Mouse (Mus musculus) cerebellum, adult 2 months (tissue): Measurements from ENCODE around the gene Pla2g12a. TPM values are rescaled to one million over a fixed set of nuclear protein-coding genes. Genes with fewer than 3 reads are reported as not detected.
A peak's percentile ranks its signal among the peaks of the same experiment; 100 is the strongest.

Experiments used
- DNase-seq, 2 experiments: peaks; one replicate each; pipeline ENCODE4 v3.0.0; 2021
- H3K27ac ChIP-seq: fragments of 200-500 bp; 2 replicates; pipeline ENCODE4 v1.5.1; 2012; ENCODE audit warnings: low read length, control low read depth, inconsistent platforms; ENCODE audit not compliant: insufficient read depth
- H3K27me3 ChIP-seq: fragments of 200-500 bp; 2 replicates; pipeline ENCODE4 v1.6.1; 2012; ENCODE audit warnings: inconsistent platforms, mild to moderate bottlenecking, low read length, moderate library complexity; ENCODE audit not compliant: control insufficient read depth, insufficient read depth
- H3K4me1 ChIP-seq: fragments of 200-500 bp; 2 replicates; pipeline ENCODE4 v1.6.1; 2011; ENCODE audit warnings: low read length; ENCODE audit not compliant: control insufficient read depth, insufficient read depth
- H3K4me3 ChIP-seq: fragments of 200-500 bp; replicated peaks from 2 replicates; pipeline ENCODE3; 2011; ENCODE audit warnings: mild to moderate bottlenecking, low read depth, low read length, control low read depth; ENCODE audit not compliant: insufficient read depth
- CTCF ChIP-seq: fragments of 200-500 bp; IDR thresholded peaks from 2 replicates; pipeline ENCODE4 v1.5.1; 2011; ENCODE audit warnings: low read depth, mild to moderate bottlenecking, control low read depth, low read length, moderate library complexity, borderline replicate concordance; ENCODE audit not compliant: insufficient read depth
- POLR2A ChIP-seq: fragments of 200-500 bp; IDR thresholded peaks from 2 replicates; pipeline ENCODE4 v1.6.1; 2011; ENCODE audit warnings: low read length, control low read depth, borderline replicate concordance; ENCODE audit not compliant: insufficient read depth
- WGBS: fragments of 180-500 bp; shearing (Covaris S2); methylation state at CpG from one replicate; pipeline ENCODE4 v1.1.7; 2018; 5-methylcytosine and 5-hydroxymethylcytosine counted together
- polyA plus RNA-seq: library from polyadenylated mRNA; depleted of rRNA; stranded (reverse); fragments of >200 nt; gene quantifications from 2 replicates; pipeline ENCODE4 v1.2.3, GENCODE M21; 2012

Pla2g12a gene
- polyA plus RNA-seq, 1 experiment: 32.3 TPM

DNA sequence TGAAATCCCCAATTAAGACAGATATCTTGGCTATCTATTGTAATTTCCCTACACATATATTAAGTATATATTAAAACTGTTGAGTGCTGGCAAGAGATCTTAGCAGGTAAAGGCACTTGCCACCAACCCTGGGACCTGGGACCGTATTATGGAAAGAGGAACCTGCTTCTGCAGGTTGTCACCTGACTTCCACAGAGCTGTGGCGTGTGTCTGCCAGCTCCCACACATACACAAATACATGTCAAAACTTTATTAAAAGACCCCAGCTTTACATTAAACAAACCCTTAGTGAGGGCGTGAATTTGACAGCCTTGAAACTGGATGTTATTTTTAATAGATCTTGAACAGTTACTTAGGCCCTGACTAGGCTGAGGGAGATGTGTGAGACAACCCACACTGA, 25.0 kb downstream of the Pla2g12a start:
- H3K27ac ChIP-seq: no peak overlapping the region
- no peak for DNase-seq
- H3K27me3 ChIP-seq: no peaks in the 10 kb centered on the region
- no peaks in the 10 kb centered on the region for H3K4me1 ChIP-seq
- WGBS: 95% methylated on average over 3 of the region's 3 CpGs
- no peak for TF ChIP-seq CTCF
- no peak for TF ChIP-seq POLR2A
- no peak overlapping the region for H3K4me3 ChIP-seq

DNA sequence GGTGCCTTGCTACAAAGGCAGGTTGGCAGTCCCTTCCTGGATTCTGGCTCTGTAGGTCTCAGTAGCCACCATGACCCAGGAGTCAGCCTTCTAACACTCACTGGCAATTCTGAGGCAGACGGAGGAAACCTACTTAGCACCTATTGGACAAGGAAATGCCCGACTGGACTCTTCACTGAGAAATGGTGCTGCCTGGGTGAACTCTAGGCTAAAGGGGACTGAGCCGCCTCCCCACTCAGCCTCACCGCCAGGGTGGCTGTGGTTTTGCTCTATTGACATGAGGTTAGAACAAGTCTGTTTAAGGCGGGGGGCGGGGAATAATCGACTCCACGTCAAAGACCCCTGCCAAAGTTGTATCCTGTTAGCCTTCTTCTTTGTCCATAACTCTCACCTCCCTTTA, 25.5 kb downstream of the Pla2g12a start:
- no peak for DNase-seq
- no peak overlapping the region for H3K4me3 ChIP-seq
- TF ChIP-seq POLR2A (no peak), CTCF (no peak)
- no peaks in the 10 kb centered on the region for H3K27me3 ChIP-seq
- H3K27ac ChIP-seq: no peak overlapping the region
- H3K4me1 ChIP-seq: no peaks in the 10 kb centered on the region
- 80% methylated on average over 8 of the region's 8 CpGs for WGBS

DNA sequence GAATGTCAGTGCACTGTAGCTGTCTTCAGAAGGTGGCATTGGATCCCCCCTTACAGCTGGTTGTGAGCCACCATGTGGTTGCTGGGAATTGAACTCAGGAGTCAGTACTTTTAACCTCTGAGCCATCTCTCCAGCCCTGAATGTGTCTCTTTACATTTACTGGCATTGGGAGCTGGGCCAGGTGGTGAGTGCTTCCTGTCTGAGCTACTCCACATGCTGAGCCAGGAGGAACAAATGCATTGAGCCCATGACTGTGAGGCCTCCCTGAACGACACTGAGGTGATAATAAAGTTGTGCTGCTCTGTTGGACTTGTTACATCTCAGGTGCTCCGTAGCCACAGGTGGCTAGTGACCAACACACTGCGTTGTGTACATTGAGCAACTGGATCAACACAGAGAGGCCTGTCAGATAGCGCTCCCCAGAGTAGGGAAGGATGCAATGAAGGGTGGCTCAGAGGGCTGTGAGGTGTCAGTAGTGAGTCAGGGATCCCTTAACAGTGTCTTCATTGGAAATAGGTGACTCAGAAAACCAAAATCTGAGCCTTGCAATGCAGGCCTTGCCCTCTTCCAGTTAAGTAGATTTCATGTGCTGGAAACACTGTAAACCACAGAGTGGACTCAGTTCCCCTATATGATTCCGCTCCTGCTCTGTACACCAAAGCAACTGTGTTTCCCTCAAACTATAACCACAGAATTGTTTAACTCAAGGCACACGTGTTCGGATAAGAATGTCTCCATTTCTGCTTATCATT, 26.2 kb downstream of the Pla2g12a start:
- Histone ChIP-seq H3K4me1 (no peaks in the 10 kb centered on the region), H3K4me3 (no peak overlapping the region), H3K27ac (no peak overlapping the region), H3K27me3 (no peaks in the 10 kb centered on the region)
- WGBS: 89% methylated on average over 7 of the region's 7 CpGs
- TF ChIP-seq CTCF (no peak), POLR2A (no peak)
- DNase-seq: no peak

DNA sequence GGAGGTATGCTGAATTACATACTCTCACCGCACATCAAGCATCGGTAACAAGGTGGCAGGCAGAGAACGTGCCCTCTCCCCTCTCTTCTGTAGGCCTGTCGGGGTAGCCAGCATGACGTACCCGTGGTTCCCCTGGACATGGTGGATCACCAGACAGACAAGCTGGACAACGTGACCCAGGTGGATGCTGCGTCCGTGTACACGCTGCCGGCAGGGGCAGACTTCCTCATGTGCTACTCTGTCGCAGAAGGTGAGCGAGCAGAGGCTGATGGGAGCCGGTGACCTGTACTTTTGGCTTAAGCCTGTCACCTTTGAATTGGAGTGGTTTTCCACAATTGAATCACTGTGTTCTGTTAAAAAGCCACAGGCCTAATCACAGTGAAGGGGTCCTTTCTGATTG, 33.6 kb downstream of the Pla2g12a start:
- no peak overlapping the region for H3K27ac ChIP-seq
- no peak overlapping the region for H3K4me3 ChIP-seq
- TF ChIP-seq POLR2A (no peak), CTCF (no peak)
- no peak for DNase-seq
- no peaks in the 10 kb centered on the region for H3K27me3 ChIP-seq
- no peaks in the 10 kb centered on the region for H3K4me1 ChIP-seq
- WGBS: 95% methylated on average over 14 of the region's 14 CpGs

DNA sequence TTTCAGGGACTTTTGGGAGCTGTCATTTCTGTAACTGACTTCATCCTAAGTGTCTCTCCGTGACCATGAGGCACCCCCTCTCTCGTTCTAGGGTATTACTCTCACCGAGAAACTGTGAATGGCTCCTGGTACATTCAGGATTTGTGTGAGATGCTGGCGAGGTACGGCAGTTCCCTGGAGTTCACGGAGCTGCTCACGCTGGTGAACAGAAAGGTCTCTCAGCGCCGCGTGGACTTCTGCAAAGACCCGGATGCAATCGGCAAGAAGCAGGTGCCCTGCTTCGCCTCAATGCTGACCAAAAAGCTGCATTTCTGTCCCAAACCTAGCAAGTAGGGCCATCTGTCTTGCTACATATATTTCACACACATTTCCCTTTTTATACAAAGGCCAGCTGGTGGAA, 34.8 kb downstream of the Pla2g12a start:
- no peak for DNase-seq
- 93% methylated on average over 13 of the region's 13 CpGs for WGBS
- TF ChIP-seq POLR2A: no peak
- no peak for TF ChIP-seq CTCF

DNA sequence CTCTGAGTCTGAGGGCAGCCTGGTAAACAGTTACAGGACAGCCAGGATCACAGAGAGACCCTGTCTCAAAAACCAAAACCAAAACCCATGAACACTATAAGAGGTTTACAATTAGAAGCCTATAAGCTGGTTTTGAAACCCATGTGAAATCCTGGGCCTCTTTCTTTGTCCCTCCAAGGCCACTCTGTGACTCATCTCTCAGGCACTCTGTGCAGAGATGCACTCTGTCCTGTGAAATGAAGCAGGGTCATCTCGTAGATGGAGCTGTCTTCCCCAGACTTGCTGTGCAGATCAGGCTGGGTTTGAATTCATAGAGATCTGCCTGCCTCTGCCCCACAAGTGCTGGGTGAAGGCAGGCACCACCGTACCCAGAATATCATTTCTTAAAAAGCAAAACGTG, 39.0 kb downstream of the Pla2g12a start:
- Histone ChIP-seq H3K27me3 (no peaks in the 10 kb centered on the region), H3K27ac (no peak overlapping the region), H3K4me1 (no peaks in the 10 kb centered on the region), H3K4me3 (no peak overlapping the region)
- DNase-seq: no peak
- TF ChIP-seq CTCF (no peak), POLR2A (no peak)
- 80% methylated on average over 3 of the region's 3 CpGs for WGBS

More for the DNA sequence above, 34.8 kb downstream of the Pla2g12a start:
- H3K27me3 ChIP-seq: no peaks in the 10 kb centered on the region
- H3K4me1 ChIP-seq: no peaks in the 10 kb centered on the region
- no peak overlapping the region for H3K4me3 ChIP-seq
- no peak overlapping the region for H3K27ac ChIP-seq

DNA sequence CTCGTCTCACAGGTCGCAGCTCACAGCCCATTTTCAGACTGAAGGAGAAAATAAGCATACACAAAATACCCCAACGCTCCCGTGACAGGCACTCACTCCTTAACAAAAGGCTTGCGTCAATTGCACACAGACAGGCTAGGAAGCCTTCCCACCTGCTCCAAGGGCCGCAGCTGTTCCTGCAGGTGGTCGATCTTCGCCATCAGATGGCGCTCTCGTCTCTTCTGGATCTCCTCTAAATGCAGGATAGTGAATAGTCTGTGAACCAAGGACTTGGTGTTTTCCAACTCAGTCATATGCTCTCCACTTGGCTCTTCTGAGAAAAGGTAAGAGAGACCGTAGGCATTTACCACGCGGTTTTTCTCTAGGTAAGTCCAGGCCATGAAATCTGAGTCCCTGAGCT, 40.0 kb downstream of the Pla2g12a start:
- no peaks in the 10 kb centered on the region for H3K4me1 ChIP-seq
- no peak overlapping the region for H3K27ac ChIP-seq
- H3K27me3 ChIP-seq: no peaks in the 10 kb centered on the region
- H3K4me3 ChIP-seq: no peak overlapping the region
- TF ChIP-seq CTCF: peak; percentile 57
- TF ChIP-seq POLR2A: no peak
- 15% methylated on average over 13 of the region's 13 CpGs for WGBS
- DNase-seq: peak; percentile 41 to 49

DNA sequence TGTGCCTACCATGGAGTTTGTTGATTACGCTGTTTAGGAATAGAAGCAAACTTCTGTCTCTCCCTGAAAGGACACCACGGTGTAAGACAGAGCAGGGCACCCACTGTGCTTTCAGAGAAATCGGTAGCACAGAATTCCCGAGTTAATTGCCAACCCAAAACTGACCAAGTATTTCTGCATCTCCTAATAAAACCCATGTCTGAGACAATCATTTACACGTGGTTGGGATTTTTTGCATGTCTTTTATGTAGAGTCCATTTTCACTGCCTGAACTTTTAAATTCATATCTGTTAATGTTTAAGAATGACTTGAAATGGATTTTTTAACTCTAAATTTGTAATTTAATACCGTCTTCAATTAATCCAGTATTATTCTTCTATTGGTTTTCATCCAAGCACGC, 45.2 kb downstream of the Pla2g12a start:
- Histone ChIP-seq H3K27me3 (no peaks in the 10 kb centered on the region), H3K27ac (no peak overlapping the region), H3K4me1 (no peaks in the 10 kb centered on the region), H3K4me3 (no peak overlapping the region)
- 90% methylated on average over 7 of the region's 7 CpGs for WGBS
- DNase-seq: no peak
- TF ChIP-seq CTCF: no peak
- no peak for TF ChIP-seq POLR2A

DNA sequence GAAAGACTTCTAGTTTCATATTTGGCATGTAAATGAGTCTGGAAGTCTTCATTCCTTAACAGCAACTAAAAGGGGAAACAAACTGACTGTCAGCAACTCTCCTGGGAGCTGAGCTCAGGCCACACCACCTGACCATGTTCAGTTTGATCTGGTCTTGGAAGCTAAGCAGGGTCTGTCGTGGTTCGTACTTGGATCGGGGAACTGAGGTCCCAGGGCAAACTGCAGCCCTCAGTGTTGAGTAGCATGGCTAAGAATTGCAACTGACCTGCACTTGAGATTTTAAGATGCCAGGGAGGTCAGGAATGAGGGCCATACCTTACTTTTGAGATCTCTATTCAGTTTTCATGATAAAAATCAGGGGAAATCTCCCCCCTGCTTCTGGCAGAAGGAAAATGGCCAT, 47.5 kb downstream of the Pla2g12a start:
- H3K27ac ChIP-seq: no peak overlapping the region
- no peaks in the 10 kb centered on the region for H3K27me3 ChIP-seq
- WGBS: 86% methylated on average over 3 of the region's 3 CpGs
- no peak for DNase-seq
- no peaks in the 10 kb centered on the region for H3K4me1 ChIP-seq
- no peak for TF ChIP-seq POLR2A
- TF ChIP-seq CTCF: no peak
- no peak overlapping the region for H3K4me3 ChIP-seq
